In the genomic region with DNA sequence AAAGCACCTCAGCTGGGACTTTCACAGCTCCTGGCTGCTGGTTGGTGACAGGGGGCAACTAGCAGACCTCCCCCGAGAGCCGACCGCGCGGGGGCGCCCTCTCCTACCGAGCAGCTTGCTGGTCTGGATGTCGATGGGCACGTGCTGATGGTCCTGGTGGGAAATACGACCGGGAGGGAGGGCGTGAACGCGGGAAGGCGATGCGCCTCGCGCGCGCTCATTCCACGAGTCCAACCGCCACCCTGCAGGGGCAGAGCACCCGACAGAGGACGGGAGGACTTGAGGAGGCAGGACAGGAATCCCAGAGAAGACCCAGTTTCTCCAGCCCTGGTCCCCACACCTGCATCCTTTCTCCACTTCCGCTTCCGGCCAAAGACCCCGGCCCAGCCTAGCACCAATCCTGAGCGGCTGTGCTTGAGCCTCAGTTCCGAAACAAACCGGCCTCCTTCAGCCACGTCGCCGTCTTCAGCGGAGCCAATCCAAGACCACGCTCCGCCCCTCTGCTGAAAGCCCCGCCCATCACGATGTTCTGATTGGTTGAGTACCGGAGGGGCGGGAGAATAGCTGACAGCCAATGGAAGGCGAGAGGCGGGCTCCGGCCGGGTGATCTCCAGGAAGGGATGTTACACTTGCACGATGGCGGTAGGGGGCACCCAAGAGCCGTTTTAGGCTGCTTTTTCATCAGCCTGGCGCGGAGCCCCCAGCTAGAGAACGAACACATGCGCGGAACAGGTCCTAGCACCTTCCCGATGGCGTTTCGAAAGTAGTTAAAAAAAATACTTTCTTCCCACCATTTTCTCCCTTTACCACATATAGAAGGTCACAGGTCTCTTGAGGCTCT, we compare ENCODE assay signal across 1 mouse cellular context.
TF ChIP-seq lines count a peak whose summit lies in the region.

A gene (minus strand): TSS at position 453 of the 841 bp plus-strand sequence.

TF ChIP-seq in CH12.LX, 34 proteins besides CTCF, POLR2A, EP300 and RAD21 (continued from another document):
- TF ChIP-seq HCFC1 (IDR thresholded peaks at IDR 0.05; ENCODE audit: low read depth, low read length) (peak; percentile 77), MAZ (IDR thresholded peaks at IDR 0.05; ENCODE audit: low read depth, low read length) (peak; percentile 85), KAT2A (IDR thresholded peaks at IDR 0.05; ENCODE audit: insufficient replicate concordance, low read length) (0 out of 2 replicates have a peak, but pooled peaks have one; percentile 23), MXI1 (IDR thresholded peaks at IDR 0.05; ENCODE audit: low read depth, low read length) (peak; percentile 88), BHLHE40 (IDR thresholded peaks at IDR 0.05; ENCODE audit: low read depth, low read length) (peak; percentile 98), JUN (IDR thresholded peaks at IDR 0.05; ENCODE audit: insufficient read depth, low read depth, low read length) (no peak), ZMIZ1 (IDR thresholded peaks at IDR 0.05; ENCODE audit: low read depth, low read length) (no peak; the same call in none of the 2 replicates), MEF2A (IDR thresholded peaks at IDR 0.05; ENCODE audit: borderline replicate concordance, low read depth, low read length) (peak; percentile 85), E2F4 (IDR thresholded peaks at IDR 0.05; ENCODE audit: insufficient replicate concordance, low read depth, low read length) (no peak), RCOR1 (conservative IDR thresholded peaks at IDR 0.05; ENCODE audit: low read depth, low read length) (no peak), NRF1 (IDR thresholded peaks at IDR 0.05; ENCODE audit: low read depth, low read length) (peak; percentile 81), MAX (IDR thresholded peaks at IDR 0.05; ENCODE audit: low read length) (peak; percentile 97), USF2 (conservative IDR thresholded peaks at IDR 0.05; ENCODE audit: low read depth, low read length) (no peak; the same call in 1 of the 2 replicates), JUND (conservative IDR thresholded peaks at IDR 0.05; ENCODE audit: low read depth, low read length) (no peak), CHD1 (IDR thresholded peaks at IDR 0.05; ENCODE audit: low read depth, low read length) (no peak), IRF4 (IDR thresholded peaks at IDR 0.05; ENCODE audit: low read depth, low read length) (peak; percentile 88), GABPA (IDR thresholded peaks at IDR 0.05; ENCODE audit: insufficient replicate concordance, low read depth, low read length) (no peak), ZNF384 (IDR thresholded peaks at IDR 0.05; ENCODE audit: low read depth, low read length) (no peak), SMC3 (IDR thresholded peaks at IDR 0.05; ENCODE audit: low read depth, low read length) (peak; percentile 90), ZKSCAN1 (IDR thresholded peaks at IDR 0.05; ENCODE audit: borderline replicate concordance, low read depth, low read length) (no peak), MYC (IDR thresholded peaks at IDR 0.05; ENCODE audit: low read depth, low read length) (peak; percentile 94), POLR2AphosphoS2 (IDR thresholded peaks at IDR 0.05; ENCODE audit: low read depth, low read length) (peak; percentile 27; the same call in 1 of the 2 replicates)
TF ChIP-seq in CH12.LX: peak in this region for 21.
